Mouse (Mus musculus) brain, embryonic 14.5 days (tissue): Measurements from ENCODE around the gene Dhx37. TPM values are rescaled to one million over a fixed set of nuclear protein-coding genes. Genes with fewer than 3 reads are reported as not detected.
A peak's percentile ranks its signal among the peaks of the same experiment; 100 is the strongest.

Source experiments
- DNase-seq: peaks from one replicate; pipeline ENCODE4 v3.0.0-alpha.2; 2011; ENCODE audit warnings: low read depth
- CTCF ChIP-seq: fragments of 200-500 bp; IDR thresholded peaks from 2 replicates; pipeline ENCODE4 v1.5.1; 2012; ENCODE audit warnings: inconsistent platforms, mild to moderate bottlenecking, moderate library complexity, borderline replicate concordance; ENCODE audit not compliant: insufficient read depth, insufficient read length; ENCODE audit errors: extremely low read depth
- POLR2A ChIP-seq: fragments of 200-500 bp; IDR thresholded peaks from 2 replicates; pipeline ENCODE4 v1.6.1; 2012; ENCODE audit warnings: mild to moderate bottlenecking, inconsistent platforms, borderline replicate concordance; ENCODE audit not compliant: poor library complexity, insufficient read depth, insufficient read length, severe bottlenecking; ENCODE audit errors: extremely low read depth
- polyA plus RNA-seq: library from polyadenylated mRNA; depleted of rRNA; stranded (reverse); fragments of >200 nt; gene quantifications from 2 replicates; pipeline ENCODE4 v1.2.3, GENCODE M21; 2012

Dhx37 gene
- polyA plus RNA-seq, 1 experiment, result 31.5 TPM

DNA sequence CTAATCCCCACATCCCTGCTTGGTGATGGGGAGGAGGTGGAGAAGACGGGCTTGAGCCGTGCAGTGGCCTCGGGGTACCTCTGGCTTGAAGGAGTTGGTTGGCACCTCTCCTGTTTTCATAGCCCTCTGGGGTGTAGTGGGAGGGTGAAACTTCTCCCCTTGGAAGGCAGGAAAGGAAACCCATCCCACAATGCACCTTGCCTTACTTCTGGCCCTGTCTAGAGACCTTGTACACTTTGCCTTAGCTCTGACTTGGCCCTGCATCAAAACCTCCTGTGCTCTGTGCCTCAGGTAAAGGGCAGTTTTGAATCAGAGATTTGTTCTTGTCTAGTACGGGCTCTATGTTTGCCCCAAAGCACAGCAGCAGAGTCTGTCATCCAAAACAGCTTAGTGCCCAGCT, 36.8 kb upstream of the Dhx37 start:
- TF ChIP-seq CTCF (no peak), POLR2A (no peak)

DNA sequence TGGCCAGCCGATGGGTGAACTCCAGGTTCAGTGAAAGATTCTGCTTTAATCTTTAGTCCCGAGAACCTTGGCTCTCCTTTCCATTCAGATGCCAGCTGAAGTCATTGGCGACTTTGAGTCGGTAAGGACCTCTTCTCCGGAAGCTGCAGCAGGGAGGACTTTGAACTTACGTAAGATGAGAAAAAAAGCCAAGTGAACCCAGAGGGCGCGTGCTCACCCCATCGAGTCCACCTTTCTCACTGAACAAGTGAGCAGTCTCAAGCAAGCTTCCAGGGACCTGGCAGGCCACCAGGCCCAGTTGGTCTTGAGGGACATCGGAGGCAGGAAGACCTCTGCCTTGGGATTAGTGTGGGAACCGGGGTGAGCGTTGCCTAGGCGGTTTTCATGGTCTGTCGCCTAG, 33.3 kb upstream of the Dhx37 start:
- TF ChIP-seq CTCF (no peak), POLR2A (no peak)
- DNase-seq, result no peak

More for the DNA sequence above, 36.8 kb upstream of the Dhx37 start:
- no peak for DNase-seq

- TF ChIP-seq CTCF (no peak), POLR2A (no peak)
- DNase-seq, result peak; percentile 3
These were observed 32.6 kb upstream of the Dhx37 start for GRCm38 (mm10) chr5:125466483-125466882.

DNA sequence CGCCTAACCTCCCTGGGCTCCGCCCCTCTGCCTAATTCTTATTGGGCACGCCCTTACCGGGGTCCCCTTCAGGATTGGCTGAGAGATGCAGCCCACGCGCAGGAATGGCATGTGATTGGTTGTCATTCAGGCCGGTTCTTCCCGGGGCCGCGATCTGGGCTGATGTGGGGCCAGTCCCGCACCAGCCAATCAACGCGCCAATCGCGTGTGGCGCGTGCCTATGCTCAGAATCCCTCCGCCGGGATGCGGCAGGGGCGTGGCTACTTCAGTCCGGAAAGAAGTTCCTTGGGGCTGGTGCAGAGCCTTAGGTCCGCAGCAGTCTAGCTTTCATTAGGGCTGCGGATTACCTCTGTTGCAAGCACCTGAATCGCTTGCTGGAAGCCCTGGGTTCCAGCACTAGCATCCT, 31.8 kb upstream of the Dhx37 start:
- DNase-seq, result peak; percentile 99
- TF ChIP-seq POLR2A (peak; percentile 29; the same call in 1 of the 2 replicates), CTCF (0 out of 2 replicates have a peak, but pooled peaks have one; percentile 6)

- no peak for TF ChIP-seq POLR2A
- TF ChIP-seq CTCF, result no peak
- no peak for DNase-seq
These were observed 31.3 kb upstream of the Dhx37 start for GRCm38 (mm10) chr5:125465192-125465591.

- TF ChIP-seq POLR2A (no peak), CTCF (peak; percentile 37; the same call in 1 of the 2 replicates)
- peak; percentile 44 for DNase-seq
These were observed 28.0 kb upstream of the Dhx37 start for GRCm38 (mm10) chr5:125461868-125462445.

GRCm38 (mm10) chr5:125460574-125460973, 26.7 kb upstream of the Dhx37 start:
- TF ChIP-seq CTCF, result no peak
- no peak for TF ChIP-seq POLR2A

DNA sequence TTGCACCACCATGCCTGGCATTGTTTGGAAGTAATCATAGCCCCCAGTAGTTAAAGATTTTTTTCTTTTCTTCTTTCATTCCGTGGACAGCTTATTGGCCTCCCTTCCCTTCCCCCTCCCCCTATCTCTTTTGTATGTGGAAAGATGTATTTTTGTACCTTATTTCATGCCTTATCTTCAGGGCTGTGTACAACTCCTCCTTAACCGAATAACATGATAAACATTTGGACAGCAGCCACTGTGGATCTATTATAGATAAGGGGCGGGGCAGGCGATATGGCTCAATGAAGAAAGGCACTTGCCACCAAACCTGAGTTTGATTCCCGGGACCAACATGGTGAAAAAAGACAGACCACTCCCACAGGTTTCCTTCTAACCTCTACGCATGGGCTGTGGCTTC, 23.6 kb upstream of the Dhx37 start:
- DNase-seq, result no peak

More at GRCm38 (mm10) chr5:125460574-125460973, 26.7 kb upstream of the Dhx37 start:
- DNase-seq, result no peak

DNA sequence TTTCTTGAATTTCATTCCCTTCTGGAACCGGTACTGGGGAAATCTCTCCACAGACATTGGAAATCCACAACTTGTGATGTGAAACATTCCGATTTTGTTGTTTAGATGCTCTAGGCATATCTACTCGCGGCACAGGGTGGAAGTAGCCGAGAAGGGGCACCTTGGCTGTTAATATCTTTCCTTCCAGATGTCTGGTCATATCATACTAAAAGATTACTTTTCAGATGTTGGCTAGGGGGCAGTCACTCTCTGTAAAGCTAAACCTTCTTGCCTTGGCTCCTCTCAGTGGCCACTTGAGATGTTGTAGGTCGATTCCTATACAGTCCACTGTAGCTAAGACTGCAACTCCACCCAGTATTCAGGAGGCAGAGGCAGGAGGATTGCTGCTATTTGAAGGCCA, 22.2 kb upstream of the Dhx37 start:
- DNase-seq, result no peak
- TF ChIP-seq CTCF (no peak), POLR2A (no peak)

More for the DNA sequence above, 23.6 kb upstream of the Dhx37 start:
- TF ChIP-seq POLR2A (no peak), CTCF (no peak)

- no peak for TF ChIP-seq POLR2A
- TF ChIP-seq CTCF, result no peak
- DNase-seq, result no peak
These were observed 18.7 kb upstream of the Dhx37 start for GRCm38 (mm10) chr5:125452573-125452972.

DNA sequence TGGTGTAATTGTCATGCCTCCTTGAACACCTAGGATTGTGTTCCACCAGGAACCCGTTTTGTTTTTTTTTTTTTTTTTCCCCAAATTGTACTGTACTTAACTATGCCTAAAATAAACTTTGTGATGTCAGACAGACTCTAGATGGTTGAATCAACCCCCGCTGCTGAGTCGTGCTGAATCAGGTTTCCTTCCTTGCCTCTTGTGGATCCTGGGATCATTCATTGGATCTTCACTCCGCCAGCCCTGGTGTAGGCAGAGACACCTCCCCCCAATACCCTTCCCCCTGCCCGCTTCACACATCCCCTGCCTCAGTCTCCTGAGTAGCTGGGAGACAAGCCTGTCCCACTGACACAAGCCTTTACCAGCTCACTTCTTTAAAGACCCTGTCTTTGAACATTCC, 15.4 kb upstream of the Dhx37 start:
- no peak for TF ChIP-seq POLR2A
- TF ChIP-seq CTCF, result no peak
- DNase-seq, result no peak

- TF ChIP-seq CTCF, result no peak
- TF ChIP-seq POLR2A, result no peak
- DNase-seq, result no peak
These were observed 14.7 kb upstream of the Dhx37 start for GRCm38 (mm10) chr5:125448631-125449030.
